Mouse (Mus musculus): ENCODE measurements at regions not wholly inside any gene's neighbourhood (a gene's known extent, or its start where the extent isn't known, plus 50 kb on each side); places are given as distances from the start of the nearest gene placed in this dataset.

DNA sequence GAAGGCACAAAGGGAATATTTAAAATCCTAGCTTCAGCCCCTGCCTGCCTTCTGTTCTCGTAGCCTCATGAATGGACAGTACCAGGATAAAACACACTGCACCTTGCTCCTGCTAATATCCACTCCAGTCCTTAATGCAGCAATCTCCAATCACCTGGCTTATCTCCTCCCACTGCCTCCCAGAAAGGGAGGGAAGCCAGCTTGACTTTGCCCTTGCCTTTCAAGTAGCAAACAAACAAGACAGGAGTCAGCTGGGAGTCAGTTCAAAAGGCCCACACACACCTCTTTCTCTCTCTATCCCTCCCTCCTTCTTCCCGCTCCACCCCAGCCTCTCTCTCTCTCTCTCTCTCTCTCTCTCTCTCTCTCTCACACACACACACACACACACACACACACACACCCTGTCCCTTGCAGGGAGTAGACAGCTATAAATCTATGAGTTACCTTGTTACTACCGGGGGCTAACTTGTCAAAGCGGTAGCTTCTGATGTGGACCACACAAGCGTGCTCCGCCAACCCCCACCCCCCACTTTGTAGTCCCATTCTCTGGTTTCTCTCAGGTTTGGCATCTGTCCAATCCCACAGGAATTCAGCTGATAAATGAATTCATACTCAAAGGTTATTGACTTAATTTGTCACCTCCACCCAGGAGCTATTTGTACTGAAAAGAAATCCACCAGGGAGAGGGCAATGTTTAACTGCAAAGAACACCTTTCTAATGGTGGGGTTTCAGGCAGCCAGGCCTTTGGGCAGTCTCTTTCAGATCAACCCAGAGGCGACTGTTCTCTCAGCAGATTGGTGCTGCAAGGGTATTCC, 212.6 kb upstream of the H2al1a start:
- Histone ChIP-seq H3K27me3 (ENCODE audit: insufficient read depth, low read length) (peaks cover 8% of the 10 kb centered on the region; the same call in 1 of the 2 replicates), H3K9me3 (ENCODE audit: low read length) (no peaks in the 10 kb centered on the region), H3K9ac (replicated peaks; ENCODE audit: low read length) (no peak overlapping the region), H3K4me1 (ENCODE audit: insufficient read depth, low read length) (no peaks in the 10 kb centered on the region), H3K4me2 (replicated peaks; ENCODE audit: low read depth, low read length) (no peak overlapping the region), H3K4me3 (ENCODE audit: low read length) (no peak overlapping the region), H3K36me3 (ENCODE audit: insufficient read depth, low read length) (no peaks in the 10 kb centered on the region), H3K27ac (ENCODE audit: low read length) (no peak overlapping the region)
- ATAC-seq (ENCODE audit: low FRiP score, low TSS enrichment): peak; percentile 57
- WGBS: 51% methylated on average over 7 of the region's 7 CpGs

DNA sequence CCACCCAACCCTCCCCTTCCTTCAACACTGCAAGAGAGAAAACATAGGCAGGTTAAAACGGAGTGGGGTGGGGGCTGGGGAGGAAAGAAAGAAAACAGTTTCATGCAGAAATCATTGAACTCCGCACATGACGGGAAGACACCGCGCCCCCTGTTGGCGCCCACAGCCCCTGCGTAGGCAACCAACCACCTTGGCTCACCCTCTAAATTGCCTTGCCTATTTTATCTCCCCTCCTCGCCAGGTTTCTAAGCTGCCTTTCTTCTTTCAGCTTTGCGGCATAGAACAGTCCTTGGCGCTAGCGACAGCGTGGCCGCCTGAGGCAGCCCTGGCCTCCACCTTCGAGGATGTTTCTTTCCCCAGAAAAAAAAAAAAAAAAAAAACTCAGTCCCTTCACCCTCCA, 211.1 kb upstream of the H2al1a start:
- no peaks in the 10 kb centered on the region for H3K4me1 ChIP-seq (ENCODE audit: insufficient read depth, low read length)
- ATAC-seq (ENCODE audit: low FRiP score, low TSS enrichment): no peak
- no peak overlapping the region for H3K27ac ChIP-seq (ENCODE audit: low read length)

DNA sequence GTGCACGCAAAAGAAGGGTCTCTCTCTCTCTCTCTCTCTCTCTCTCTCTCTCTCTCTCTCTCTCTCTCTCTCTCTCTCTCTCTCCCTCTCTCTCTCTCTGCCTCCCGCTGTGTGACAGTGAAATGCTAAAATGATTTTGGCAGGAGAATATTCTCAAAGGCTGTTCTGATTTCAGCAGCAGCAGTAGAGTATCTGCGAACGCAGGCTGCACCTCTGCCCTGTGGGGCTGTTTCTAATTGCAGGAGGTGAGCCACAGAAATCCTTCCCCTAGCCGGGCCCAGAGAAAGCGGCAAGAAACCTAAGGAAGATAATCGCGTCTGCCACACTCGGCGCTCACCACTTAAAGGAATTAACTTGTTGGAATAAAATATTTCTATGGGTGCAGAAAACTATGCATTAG, 210.6 kb upstream of the H2al1a start:
- WGBS: 50% methylated on average over 10 of the region's 10 CpGs
- peak overlapping the region; percentile 31; the same call in 1 of the 2 replicates for H3K4me2 ChIP-seq (replicated peaks; ENCODE audit: low read depth, low read length)
- no peaks in the 10 kb centered on the region; the same call in 1 of the 2 replicates for H3K9me3 ChIP-seq (ENCODE audit: low read length)
- H3K4me3 ChIP-seq (ENCODE audit: low read length): no peak overlapping the region
- peaks cover 4% of the 10 kb centered on the region; the same call in 1 of the 2 replicates for H3K27me3 ChIP-seq (ENCODE audit: insufficient read depth, low read length)
- no peak for ATAC-seq (ENCODE audit: low FRiP score, low TSS enrichment)
- no peaks in the 10 kb centered on the region for H3K36me3 ChIP-seq (ENCODE audit: insufficient read depth, low read length)
- no peak overlapping the region for H3K27ac ChIP-seq (ENCODE audit: low read length)
- H3K9ac ChIP-seq (replicated peaks; ENCODE audit: low read length): no peak overlapping the region
- no peaks in the 10 kb centered on the region for H3K4me1 ChIP-seq (ENCODE audit: insufficient read depth, low read length)

More for the DNA sequence above, 211.1 kb upstream of the H2al1a start:
- Histone ChIP-seq H3K4me2 (replicated peaks; ENCODE audit: low read depth, low read length) (peak overlapping the region; percentile 31), H3K36me3 (ENCODE audit: insufficient read depth, low read length) (no peaks in the 10 kb centered on the region), H3K27me3 (ENCODE audit: insufficient read depth, low read length) (peaks cover 4% of the 10 kb centered on the region; the same call in 1 of the 2 replicates), H3K9ac (replicated peaks; ENCODE audit: low read length) (no peak overlapping the region), H3K4me3 (ENCODE audit: low read length) (0 out of 2 replicates have a peak overlapping the region, but pooled peaks have one; percentile 2), H3K9me3 (ENCODE audit: low read length) (no peaks in the 10 kb centered on the region)
- 25% methylated on average over 14 of the region's 14 CpGs for WGBS

DNA sequence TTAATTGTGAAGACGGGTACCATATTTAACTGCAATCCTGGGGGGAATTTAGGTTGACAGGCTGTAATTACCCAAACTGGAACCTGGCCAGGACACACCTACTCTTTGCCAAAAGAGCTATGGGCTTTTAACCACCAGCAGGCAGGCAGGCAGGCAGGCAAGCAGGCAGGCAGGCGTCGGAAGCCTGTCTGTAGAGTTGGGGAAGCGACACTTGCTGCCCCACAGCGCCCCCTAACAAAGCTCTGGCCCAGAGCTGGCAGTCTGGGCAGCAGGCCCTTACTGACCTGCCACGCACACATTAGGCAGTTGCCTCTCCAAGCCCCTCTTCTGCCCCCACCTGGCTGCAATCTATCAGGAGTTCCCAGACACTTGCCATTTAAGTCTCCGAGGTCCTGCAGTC, 208.6 kb upstream of the H2al1a start:
- ATAC-seq (ENCODE audit: low FRiP score, low TSS enrichment): no peak

DNA sequence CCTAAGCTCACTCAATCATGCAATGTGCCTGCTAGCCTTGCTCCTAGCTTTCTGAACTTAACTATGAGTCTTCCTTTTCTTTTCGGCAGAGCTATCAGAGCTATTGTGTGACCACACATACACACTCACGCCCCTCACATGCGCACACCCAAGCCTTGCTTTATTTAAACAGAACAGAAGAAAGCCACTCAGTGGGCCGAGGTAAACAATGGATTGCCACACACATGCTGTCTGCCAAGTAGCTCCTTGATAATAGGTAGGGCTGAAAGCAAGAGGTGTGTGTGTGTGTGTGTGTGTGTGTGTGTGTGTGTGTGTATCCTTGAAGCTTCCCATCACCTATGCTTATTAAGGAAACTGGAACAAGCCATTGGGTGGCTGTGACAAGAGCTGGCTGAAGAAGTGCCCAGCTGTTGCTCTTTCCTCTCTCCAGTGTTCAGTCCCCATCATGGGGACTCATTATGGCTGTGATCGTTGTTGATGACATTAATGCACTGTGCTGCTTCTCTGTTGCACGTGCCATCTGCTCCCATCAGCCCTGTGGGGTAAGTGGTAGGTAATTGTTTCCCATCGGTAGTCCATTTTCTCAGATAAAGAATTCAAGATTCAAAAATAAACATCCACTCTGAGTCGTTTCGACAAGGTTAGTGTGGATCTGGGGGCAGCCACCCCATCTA, 201.3 kb upstream of the H2al1a start:
- WGBS: 69% methylated on average over 9 of the region's 9 CpGs
- H3K27me3 ChIP-seq (ENCODE audit: insufficient read depth, low read length): peaks cover 5% of the 10 kb centered on the region; the same call in 1 of the 2 replicates
- H3K4me2 ChIP-seq (replicated peaks; ENCODE audit: low read depth, low read length): no peak overlapping the region
- no peak for ATAC-seq (ENCODE audit: low FRiP score, low TSS enrichment)
- H3K9ac ChIP-seq (replicated peaks; ENCODE audit: low read length): no peak overlapping the region
- H3K4me3 ChIP-seq (ENCODE audit: low read length): no peak overlapping the region
- H3K27ac ChIP-seq (ENCODE audit: low read length): no peak overlapping the region
- H3K36me3 ChIP-seq (ENCODE audit: insufficient read depth, low read length): no peaks in the 10 kb centered on the region
- H3K9me3 ChIP-seq (ENCODE audit: low read length): no peaks in the 10 kb centered on the region; the same call in 1 of the 2 replicates
- 0 out of 2 replicates have a peak, but pooled peaks cover 3% of the 10 kb centered on the region for H3K4me1 ChIP-seq (ENCODE audit: insufficient read depth, low read length)

More for the DNA sequence above, 208.6 kb upstream of the H2al1a start:
- no peak overlapping the region for H3K27ac ChIP-seq (ENCODE audit: low read length)
- no peak overlapping the region for H3K4me3 ChIP-seq (ENCODE audit: low read length)
- H3K4me2 ChIP-seq (replicated peaks; ENCODE audit: low read depth, low read length): no peak overlapping the region
- 35% methylated on average over 7 of the region's 7 CpGs for WGBS
- H3K36me3 ChIP-seq (ENCODE audit: insufficient read depth, low read length): no peaks in the 10 kb centered on the region
- no peaks in the 10 kb centered on the region; the same call in 1 of the 2 replicates for H3K9me3 ChIP-seq (ENCODE audit: low read length)
- peaks cover 4% of the 10 kb centered on the region; the same call in 1 of the 2 replicates for H3K27me3 ChIP-seq (ENCODE audit: insufficient read depth, low read length)
- H3K9ac ChIP-seq (replicated peaks; ENCODE audit: low read length): no peak overlapping the region
- no peaks in the 10 kb centered on the region for H3K4me1 ChIP-seq (ENCODE audit: insufficient read depth, low read length)

DNA sequence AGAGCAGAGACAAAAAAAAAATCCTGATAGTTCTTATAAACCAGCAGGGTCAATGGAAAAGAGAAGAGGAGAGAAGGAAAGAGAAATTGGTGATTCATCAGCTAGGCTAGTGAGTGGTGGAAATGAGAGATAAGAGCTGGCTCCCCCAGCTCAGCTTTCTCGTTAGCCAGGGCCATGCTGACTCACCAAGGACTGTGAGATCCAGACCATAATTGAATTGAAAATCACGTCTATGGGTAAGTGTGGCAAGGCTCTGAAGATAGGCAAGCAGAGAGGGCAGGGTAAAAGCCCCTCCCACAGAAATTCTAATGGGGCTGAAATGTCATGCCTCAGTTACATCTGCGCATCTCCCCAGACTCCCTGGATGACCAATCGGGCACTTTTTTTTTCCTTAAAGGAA, 200.7 kb upstream of the H2al1a start:
- 44% methylated on average over 4 of the region's 4 CpGs for WGBS
- no peak overlapping the region for H3K4me3 ChIP-seq (ENCODE audit: low read length)
- H3K4me1 ChIP-seq (ENCODE audit: insufficient read depth, low read length): 0 out of 2 replicates have a peak, but pooled peaks cover 3% of the 10 kb centered on the region
- H3K27ac ChIP-seq (ENCODE audit: low read length): no peak overlapping the region
- no peak for ATAC-seq (ENCODE audit: low FRiP score, low TSS enrichment)
- H3K4me2 ChIP-seq (replicated peaks; ENCODE audit: low read depth, low read length): no peak overlapping the region
- peaks cover 5% of the 10 kb centered on the region; the same call in 1 of the 2 replicates for H3K27me3 ChIP-seq (ENCODE audit: insufficient read depth, low read length)
- no peaks in the 10 kb centered on the region; the same call in 1 of the 2 replicates for H3K9me3 ChIP-seq (ENCODE audit: low read length)
- no peaks in the 10 kb centered on the region for H3K36me3 ChIP-seq (ENCODE audit: insufficient read depth, low read length)
- H3K9ac ChIP-seq (replicated peaks; ENCODE audit: low read length): no peak overlapping the region

DNA sequence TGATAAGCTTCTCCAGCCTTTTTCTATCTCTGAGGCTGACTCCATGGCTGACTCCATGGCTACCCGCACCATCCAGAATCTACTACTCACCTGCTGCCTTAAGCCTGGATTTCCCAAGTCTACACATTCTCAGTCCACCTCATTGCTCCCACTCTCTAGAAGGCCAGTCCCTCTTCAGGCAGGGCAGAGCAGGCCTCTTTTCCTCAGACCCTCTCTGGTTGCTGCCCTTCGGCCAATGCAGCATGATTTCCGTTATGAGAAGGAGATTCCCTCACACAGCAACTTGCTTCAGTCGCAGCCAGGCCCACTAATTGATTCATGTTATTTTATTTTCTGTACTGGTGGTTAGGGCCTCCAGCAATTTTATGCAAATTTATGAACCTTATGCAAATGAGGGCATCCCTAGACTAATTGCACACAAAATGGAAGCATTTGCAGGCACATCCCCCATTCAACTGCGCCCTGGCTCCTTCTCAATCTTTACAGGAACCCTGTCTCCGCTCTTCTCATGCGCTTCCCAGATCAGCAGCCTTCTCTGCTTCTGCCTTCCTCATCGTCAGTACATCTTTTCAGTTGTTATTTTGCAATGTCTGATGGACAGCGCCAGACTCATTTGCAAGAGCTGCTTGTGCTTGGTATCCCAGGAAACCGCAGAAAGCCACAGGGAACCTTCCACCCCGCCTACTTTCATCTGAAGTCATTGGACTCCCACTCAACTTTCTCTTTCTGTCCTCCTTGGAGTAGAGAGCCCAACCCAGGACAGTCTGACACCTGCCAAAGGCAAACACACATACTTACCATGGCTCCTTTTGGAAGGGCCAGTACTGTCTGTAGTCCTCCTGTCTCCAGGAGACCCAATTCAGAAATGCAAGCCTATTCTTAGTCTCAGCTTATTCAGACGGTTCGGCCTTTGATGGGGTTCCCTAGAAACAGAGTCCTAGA, 199.6 kb upstream of the H2al1a start:
- Histone ChIP-seq H3K9me3 (ENCODE audit: low read length) (no peaks in the 10 kb centered on the region), H3K4me1 (ENCODE audit: insufficient read depth, low read length) (0 out of 2 replicates have a peak, but pooled peaks cover 3% of the 10 kb centered on the region), H3K27me3 (ENCODE audit: insufficient read depth, low read length) (peaks cover 13% of the 10 kb centered on the region; the same call in 1 of the 2 replicates), H3K4me3 (ENCODE audit: low read length) (no peak overlapping the region), H3K4me2 (replicated peaks; ENCODE audit: low read depth, low read length) (no peak overlapping the region), H3K27ac (ENCODE audit: low read length) (no peak overlapping the region), H3K9ac (replicated peaks; ENCODE audit: low read length) (no peak overlapping the region), H3K36me3 (ENCODE audit: insufficient read depth, low read length) (no peaks in the 10 kb centered on the region)
- WGBS: 81% methylated on average over 13 of the region's 13 CpGs
- ATAC-seq (ENCODE audit: low FRiP score, low TSS enrichment): no peak

DNA sequence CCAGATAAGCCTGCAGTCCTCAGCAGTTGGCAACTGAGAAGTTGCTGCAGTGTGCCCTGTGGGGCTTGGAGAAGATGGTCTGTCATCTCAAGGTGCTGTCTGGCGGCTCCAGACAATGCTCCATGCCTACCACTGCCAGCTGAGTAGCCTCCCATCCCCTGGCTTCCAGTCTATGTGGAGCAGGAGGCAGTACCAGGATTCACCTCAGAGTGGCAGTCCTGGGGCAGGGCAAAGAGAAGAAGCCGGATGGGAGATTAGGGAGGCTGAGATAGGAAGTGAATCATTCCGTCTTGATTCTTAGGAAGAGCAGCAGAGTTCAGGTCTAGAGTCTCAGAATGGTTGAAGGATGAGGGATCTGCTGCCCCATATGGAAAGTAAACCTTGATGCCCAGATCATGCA, 198.1 kb upstream of the H2al1a start:
- no peak overlapping the region for H3K4me3 ChIP-seq (ENCODE audit: low read length)
- H3K9me3 ChIP-seq (ENCODE audit: low read length): no peaks in the 10 kb centered on the region
- peaks cover 16% of the 10 kb centered on the region for H3K27me3 ChIP-seq (ENCODE audit: insufficient read depth, low read length)
- H3K36me3 ChIP-seq (ENCODE audit: insufficient read depth, low read length): no peaks in the 10 kb centered on the region
- no peak overlapping the region for H3K27ac ChIP-seq (ENCODE audit: low read length)
- H3K4me1 ChIP-seq (ENCODE audit: insufficient read depth, low read length): 0 out of 2 replicates have a peak, but pooled peaks cover 3% of the 10 kb centered on the region
- no peak for ATAC-seq (ENCODE audit: low FRiP score, low TSS enrichment)
- no peak overlapping the region for H3K9ac ChIP-seq (replicated peaks; ENCODE audit: low read length)
- WGBS: 48% methylated on average over 3 of the region's 3 CpGs
- no peak overlapping the region for H3K4me2 ChIP-seq (replicated peaks; ENCODE audit: low read depth, low read length)

DNA sequence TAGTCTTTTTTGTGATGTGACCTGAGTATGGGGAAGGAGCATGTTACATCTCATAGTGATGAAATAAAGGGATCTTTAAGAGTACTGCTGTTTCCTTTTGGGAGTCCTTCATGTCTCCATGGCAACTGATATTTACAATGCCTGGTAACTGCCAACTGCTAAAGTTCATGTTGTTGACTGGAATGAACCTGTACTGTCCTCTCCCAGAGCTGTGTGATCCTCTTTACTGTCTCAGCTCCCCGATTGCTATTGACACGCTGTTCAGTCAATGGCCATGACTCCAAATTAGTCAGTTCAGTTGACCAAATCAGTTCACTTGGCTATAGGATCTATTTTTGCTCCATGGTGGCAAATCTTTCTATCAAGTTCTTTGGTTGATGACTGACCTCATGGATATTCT, 167.8 kb upstream of the H2al1a start:
- WGBS: 90% methylated on average over 2 of the region's 2 CpGs
- no peak for ATAC-seq (ENCODE audit: low FRiP score, low TSS enrichment)
- peaks cover 6% of the 10 kb centered on the region; the same call in 1 of the 2 replicates for H3K27me3 ChIP-seq (ENCODE audit: insufficient read depth, low read length)
- no peak overlapping the region for H3K27ac ChIP-seq (ENCODE audit: low read length)
- H3K4me1 ChIP-seq (ENCODE audit: insufficient read depth, low read length): no peaks in the 10 kb centered on the region
- no peaks in the 10 kb centered on the region for H3K36me3 ChIP-seq (ENCODE audit: insufficient read depth, low read length)
- no peaks in the 10 kb centered on the region for H3K9me3 ChIP-seq (ENCODE audit: low read length)
- H3K9ac ChIP-seq (replicated peaks; ENCODE audit: low read length): no peak overlapping the region
- H3K4me3 ChIP-seq (ENCODE audit: low read length): no peak overlapping the region
- H3K4me2 ChIP-seq (replicated peaks; ENCODE audit: low read depth, low read length): no peak overlapping the region

Data from kidney, embryonic 16.5 days (tissue).